Mouse (Mus musculus): ENCODE results near the gene Mtus2. TPM values are rescaled to one million over a fixed set of nuclear protein-coding genes. Genes with fewer than 3 reads are reported as not detected.

Mtus2 gene
- polyA plus RNA-seq, 1 experiment, result 0.04 TPM

- Histone ChIP-seq H3K27me3 (ENCODE audit: control insufficient read depth, insufficient read depth, insufficient read length) (peaks cover 5% of the 10 kb centered on the region), H3K79me2 (ENCODE audit: control insufficient read depth, insufficient read depth) (no peaks in the 10 kb centered on the region)
Measured at GRCm38 (mm10) chr5:147969566-147969965, 12.4 kb downstream of the Mtus2 start.

DNA sequence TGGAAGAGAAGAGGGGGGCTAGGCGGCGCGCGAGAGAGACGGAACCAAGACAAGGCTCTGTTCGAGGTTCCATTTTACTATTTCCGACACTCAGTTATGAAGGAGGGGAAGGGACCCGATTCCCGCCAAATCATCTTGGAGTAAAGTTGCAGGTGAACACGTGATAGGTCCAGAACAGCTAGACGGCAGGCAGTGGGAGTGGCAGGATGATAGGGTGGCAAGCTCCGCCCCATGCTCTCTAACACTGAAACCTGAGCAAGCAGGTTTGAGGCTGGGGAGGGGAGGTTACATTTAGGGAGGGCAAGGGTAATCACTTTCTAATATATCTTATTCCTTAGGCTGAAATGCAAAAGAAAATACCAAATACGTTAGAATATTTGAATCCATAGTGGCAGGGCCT is 18.9 kb downstream of the Mtus2 start:
- no peaks in the 10 kb centered on the region for H3K27me3 ChIP-seq (ENCODE audit: control insufficient read depth, insufficient read depth, insufficient read length)
- H3ac ChIP-seq (ENCODE audit: control insufficient read depth, insufficient read length, low read depth), result no peak overlapping the region
- no peaks in the 10 kb centered on the region for H3K79me3 ChIP-seq (ENCODE audit: low read depth)
- no peaks in the 10 kb centered on the region for H3K79me2 ChIP-seq (ENCODE audit: control insufficient read depth, insufficient read depth)
- no peaks in the 10 kb centered on the region for H3K36me3 ChIP-seq (ENCODE audit: control insufficient read depth, insufficient read depth)
- no peak overlapping the region for H3K4me3 ChIP-seq (ENCODE audit: insufficient read depth, poor library complexity, severe bottlenecking)
- TF ChIP-seq MYOG (IDR thresholded peaks at IDR 0.05; ENCODE audit: control insufficient read depth, extremely low read depth, insufficient read length), result no peak
- no peak for TF ChIP-seq MYOD1 (IDR thresholded peaks at IDR 0.05; ENCODE audit: control insufficient read depth, insufficient read length, low read depth)
- no peak for TF ChIP-seq FOSL1 (IDR thresholded peaks at IDR 0.05; ENCODE audit: insufficient read depth, low read length, poor library complexity, severe bottlenecking)
- TF ChIP-seq MAX (IDR thresholded peaks at IDR 0.05), result no peak
- TF ChIP-seq USF1 (IDR thresholded peaks at IDR 0.05; ENCODE audit: low read depth), result no peak
- no peak for TF ChIP-seq CEBPB (IDR thresholded peaks at IDR 0.05; ENCODE audit: low read depth)
- TF ChIP-seq CTCF (IDR thresholded peaks at IDR 0.05; ENCODE audit: control insufficient read depth, insufficient read depth, insufficient read length), result no peak

More at GRCm38 (mm10) chr5:147969566-147969965, 12.4 kb downstream of the Mtus2 start:
- no peak overlapping the region for H3ac ChIP-seq (ENCODE audit: control insufficient read depth, insufficient read length, low read depth)
- TF ChIP-seq MAX (IDR thresholded peaks at IDR 0.05), result no peak
- TF ChIP-seq MYOD1 (IDR thresholded peaks at IDR 0.05; ENCODE audit: control insufficient read depth, insufficient read length, low read depth), result no peak
- no peak for TF ChIP-seq CEBPB (IDR thresholded peaks at IDR 0.05; ENCODE audit: low read depth)
- no peak overlapping the region for H3K4me3 ChIP-seq (ENCODE audit: insufficient read depth, poor library complexity, severe bottlenecking)
- no peaks in the 10 kb centered on the region for H3K36me3 ChIP-seq (ENCODE audit: control insufficient read depth, insufficient read depth)
- no peaks in the 10 kb centered on the region for H3K79me3 ChIP-seq (ENCODE audit: low read depth)

- no peaks in the 10 kb centered on the region for H3K79me2 ChIP-seq (ENCODE audit: control insufficient read depth, insufficient read depth)
- H3K36me3 ChIP-seq (ENCODE audit: control insufficient read depth, insufficient read depth), result no peaks in the 10 kb centered on the region
- H3ac ChIP-seq (ENCODE audit: control insufficient read depth, insufficient read length, low read depth), result no peak overlapping the region
- no peaks in the 10 kb centered on the region for H3K79me3 ChIP-seq (ENCODE audit: low read depth)
- no peaks in the 10 kb centered on the region for H3K27me3 ChIP-seq (ENCODE audit: control insufficient read depth, insufficient read depth, insufficient read length)
- no peak overlapping the region for H3K4me3 ChIP-seq (ENCODE audit: insufficient read depth, poor library complexity, severe bottlenecking)
- no peak for TF ChIP-seq FOSL1 (IDR thresholded peaks at IDR 0.05; ENCODE audit: insufficient read depth, low read length, poor library complexity, severe bottlenecking)
- no peak for TF ChIP-seq CEBPB (IDR thresholded peaks at IDR 0.05; ENCODE audit: low read depth)
- no peak for TF ChIP-seq CTCF (IDR thresholded peaks at IDR 0.05; ENCODE audit: control insufficient read depth, insufficient read depth, insufficient read length)
- TF ChIP-seq USF1 (IDR thresholded peaks at IDR 0.05; ENCODE audit: low read depth), result no peak
- TF ChIP-seq MYOD1 (IDR thresholded peaks at IDR 0.05; ENCODE audit: control insufficient read depth, insufficient read length, low read depth), result no peak
- TF ChIP-seq MAX (IDR thresholded peaks at IDR 0.05), result no peak
- no peak for TF ChIP-seq MYOG (IDR thresholded peaks at IDR 0.05; ENCODE audit: control insufficient read depth, extremely low read depth, insufficient read length)
Measured at GRCm38 (mm10) chr5:147980606-147981005, 23.5 kb downstream of the Mtus2 start.

DNA sequence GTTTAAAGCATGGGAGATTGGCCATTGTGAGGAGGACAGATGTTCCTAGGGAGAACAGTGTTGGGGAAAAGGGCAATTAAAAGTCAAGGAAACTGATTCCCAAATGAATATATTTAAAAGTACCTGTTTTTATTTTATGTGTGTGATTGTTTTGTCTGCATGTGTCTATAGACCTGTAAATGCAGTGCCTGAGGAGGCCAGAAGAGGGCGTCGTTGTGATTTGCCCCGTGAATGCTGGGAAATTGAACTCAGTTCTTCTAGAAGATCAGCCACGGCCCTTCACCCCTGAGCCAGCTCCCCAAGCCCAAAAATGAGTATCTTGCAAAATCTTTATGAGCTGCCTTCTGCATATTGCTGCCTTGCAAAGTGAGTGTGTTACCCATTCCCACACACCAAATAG is 33.2 kb downstream of the Mtus2 start:
- TF ChIP-seq CTCF (IDR thresholded peaks at IDR 0.05; ENCODE audit: control insufficient read depth, insufficient read depth, insufficient read length) (no peak), MAX (IDR thresholded peaks at IDR 0.05) (no peak), FOSL1 (IDR thresholded peaks at IDR 0.05; ENCODE audit: insufficient read depth, low read length, poor library complexity, severe bottlenecking) (no peak), MYOG (IDR thresholded peaks at IDR 0.05; ENCODE audit: control insufficient read depth, extremely low read depth, insufficient read length) (no peak), MYOD1 (IDR thresholded peaks at IDR 0.05; ENCODE audit: control insufficient read depth, insufficient read length, low read depth) (no peak), USF1 (IDR thresholded peaks at IDR 0.05; ENCODE audit: low read depth) (no peak), CEBPB (IDR thresholded peaks at IDR 0.05; ENCODE audit: low read depth) (no peak)
- no peaks in the 10 kb centered on the region for H3K36me3 ChIP-seq (ENCODE audit: control insufficient read depth, insufficient read depth)
- no peak overlapping the region for H3ac ChIP-seq (ENCODE audit: control insufficient read depth, insufficient read length, low read depth)
- no peak overlapping the region for H3K4me3 ChIP-seq (ENCODE audit: insufficient read depth, poor library complexity, severe bottlenecking)
- no peaks in the 10 kb centered on the region for H3K79me2 ChIP-seq (ENCODE audit: control insufficient read depth, insufficient read depth)
- no peaks in the 10 kb centered on the region for H3K27me3 ChIP-seq (ENCODE audit: control insufficient read depth, insufficient read depth, insufficient read length)
- no peaks in the 10 kb centered on the region for H3K79me3 ChIP-seq (ENCODE audit: low read depth)

DNA sequence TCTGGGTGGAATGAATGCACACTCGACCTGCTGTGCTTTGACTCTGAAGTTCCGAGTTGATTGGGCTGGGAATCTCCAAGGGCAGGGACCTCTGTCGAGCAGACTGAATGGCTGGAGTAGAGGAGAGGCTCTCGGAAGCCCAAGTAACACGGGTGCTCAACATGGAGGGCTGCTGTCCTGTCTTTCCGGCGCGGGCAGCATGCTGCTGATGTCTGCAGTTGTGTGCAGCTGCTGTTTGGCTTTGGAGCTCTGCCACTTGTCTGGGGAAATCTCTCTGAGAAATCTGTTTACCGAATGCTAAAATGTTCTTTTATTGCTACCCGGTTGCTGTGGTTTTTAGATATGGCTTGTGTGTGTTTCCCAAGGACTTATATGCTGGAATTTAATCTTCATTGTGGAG is 33.7 kb downstream of the Mtus2 start:
- no peaks in the 10 kb centered on the region for H3K79me3 ChIP-seq (ENCODE audit: low read depth)
- H3K27me3 ChIP-seq (ENCODE audit: control insufficient read depth, insufficient read depth, insufficient read length), result no peaks in the 10 kb centered on the region
- H3K4me3 ChIP-seq (ENCODE audit: insufficient read depth, poor library complexity, severe bottlenecking), result no peak overlapping the region
- no peak overlapping the region for H3ac ChIP-seq (ENCODE audit: control insufficient read depth, insufficient read length, low read depth)
- no peaks in the 10 kb centered on the region for H3K79me2 ChIP-seq (ENCODE audit: control insufficient read depth, insufficient read depth)
- no peak for TF ChIP-seq MYOD1 (IDR thresholded peaks at IDR 0.05; ENCODE audit: control insufficient read depth, insufficient read length, low read depth)
- no peak for TF ChIP-seq CEBPB (IDR thresholded peaks at IDR 0.05; ENCODE audit: low read depth)
- no peak for TF ChIP-seq USF1 (IDR thresholded peaks at IDR 0.05; ENCODE audit: low read depth)
- TF ChIP-seq MAX (IDR thresholded peaks at IDR 0.05), result no peak
- TF ChIP-seq MYOG (IDR thresholded peaks at IDR 0.05; ENCODE audit: control insufficient read depth, extremely low read depth, insufficient read length), result no peak
- TF ChIP-seq CTCF (IDR thresholded peaks at IDR 0.05; ENCODE audit: control insufficient read depth, insufficient read depth, insufficient read length), result no peak
- no peak for TF ChIP-seq FOSL1 (IDR thresholded peaks at IDR 0.05; ENCODE audit: insufficient read depth, low read length, poor library complexity, severe bottlenecking)
- H3K36me3 ChIP-seq (ENCODE audit: control insufficient read depth, insufficient read depth), result no peaks in the 10 kb centered on the region

Data from C2C12 (cell line).